Mouse (Mus musculus) bone marrow macrophage, adult 2 months (primary cell): ENCODE results near the gene Gm19965.

Source experiments
- CTCF ChIP-seq: IDR thresholded peaks from 2 replicates; pipeline ENCODE4 v1.5.1; 2012; ENCODE audit warnings: low read depth, mild to moderate bottlenecking, low read length, moderate library complexity
- POLR2A ChIP-seq: IDR thresholded peaks from 2 replicates; pipeline ENCODE4 v1.6.1; 2012; ENCODE audit warnings: mild to moderate bottlenecking, low read depth, low read length, borderline replicate concordance

DNA sequence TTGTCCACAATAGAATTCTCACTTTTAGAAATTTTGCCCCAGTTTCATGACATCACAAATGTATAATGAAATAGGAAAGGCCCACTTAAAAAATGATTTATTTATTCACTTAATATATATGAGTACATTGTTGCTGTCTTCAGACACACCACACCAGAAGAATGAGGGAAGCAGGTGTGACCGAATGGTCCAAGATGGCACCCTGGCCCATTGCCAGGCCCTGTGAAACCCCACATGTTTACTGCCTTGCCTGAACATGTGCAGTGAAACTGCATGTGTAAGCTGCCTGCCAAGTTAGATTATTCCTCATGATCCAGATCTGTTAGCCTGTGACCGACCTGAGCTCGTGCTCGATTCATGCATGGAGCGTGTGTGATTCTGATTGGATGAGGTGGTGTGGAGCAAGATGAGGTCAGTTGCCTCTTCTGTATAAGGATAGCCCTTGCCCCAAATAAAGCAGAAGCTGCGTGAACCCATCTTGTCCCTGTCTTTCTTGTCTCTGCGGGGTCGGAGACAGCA is 20.3 kb upstream of the Gm19965 start:
- TF ChIP-seq CTCF (no peak), POLR2A (no peak)
